Mouse (Mus musculus): ENCODE measurements at regions not wholly inside any gene's neighbourhood (a gene's known extent, or its start where the extent isn't known, plus 50 kb on each side); places are given as distances from the start of the nearest gene placed in this dataset.

DNA sequence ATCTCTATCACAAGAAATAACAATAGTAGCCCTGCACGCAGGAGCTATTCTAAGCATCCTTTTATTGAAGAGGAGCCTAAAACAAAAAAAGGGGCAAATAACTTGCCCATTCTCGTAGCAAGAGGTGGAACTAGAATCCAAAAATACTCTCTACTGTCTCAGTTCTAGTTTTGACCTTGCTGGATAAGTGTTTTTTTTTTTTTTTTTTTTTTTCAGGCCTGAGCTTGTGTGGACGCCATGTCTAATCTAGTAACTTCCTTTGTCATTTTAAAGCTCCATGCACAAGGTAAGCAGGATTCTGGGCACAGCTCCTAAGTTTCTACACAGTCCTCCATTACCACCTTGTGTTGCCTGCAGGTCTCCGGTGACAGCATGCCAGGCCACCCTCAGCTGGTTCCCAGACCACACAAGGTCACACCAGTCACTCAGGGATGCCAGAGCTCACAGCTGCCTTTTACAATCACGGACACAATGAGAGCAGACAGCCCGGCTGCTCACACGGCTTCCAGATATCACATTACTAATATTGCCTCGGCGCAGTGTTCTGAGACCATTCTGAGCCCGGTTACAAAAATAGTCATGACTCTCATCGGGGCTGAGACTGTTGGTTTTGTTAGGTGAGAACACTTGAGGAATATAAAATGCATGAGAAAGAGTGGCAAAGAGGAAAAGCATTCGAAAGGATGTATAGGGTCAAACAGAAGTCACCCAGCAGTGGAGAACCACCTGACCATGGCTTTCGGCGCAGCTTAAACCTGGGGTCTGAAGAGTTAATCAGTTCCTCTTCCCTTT, 124.7 kb upstream of the Tank start:
- DNase-seq (ENCODE audit: low spot score): no peak

DNA sequence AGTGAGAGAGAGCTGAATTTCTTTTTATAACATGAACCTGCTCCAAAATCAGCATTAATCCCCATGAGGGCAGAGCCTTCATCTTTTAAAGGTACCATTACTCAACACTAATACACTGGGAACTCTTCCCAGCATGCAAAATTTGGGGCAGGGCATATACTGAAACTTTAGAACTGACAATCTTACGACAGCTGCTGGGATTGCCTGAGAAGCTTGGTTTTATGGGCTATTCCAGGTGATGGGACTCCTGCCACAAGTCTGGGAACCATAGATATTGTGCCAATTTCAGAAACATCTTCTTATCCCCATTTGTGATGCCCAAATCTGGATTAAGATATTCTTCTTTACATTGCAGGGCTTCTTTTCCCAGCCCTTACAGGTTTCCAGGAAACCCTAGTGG, 125.8 kb upstream of the Tank start:
- DNase-seq (ENCODE audit: low spot score): no peak

GRCm38 (mm10) chr2:61450731-61451130, 127.7 kb upstream of the Tank start:
- DNase-seq (ENCODE audit: low spot score): no peak

GRCm38 (mm10) chr2:61436591-61436990, 141.8 kb upstream of the Tank start:
- no peak for DNase-seq (ENCODE audit: low spot score)

- DNase-seq (ENCODE audit: low spot score): no peak
Measured at GRCm38 (mm10) chr2:61407881-61408280, 170.5 kb upstream of the Tank start.

- DNase-seq (ENCODE audit: low spot score): no peak
Measured at GRCm38 (mm10) chr2:61406104-61406751, 172.2 kb upstream of the Tank start.

GRCm38 (mm10) chr2:61405261-61405660, 173.1 kb upstream of the Tank start:
- DNase-seq (ENCODE audit: low spot score): no peak

GRCm38 (mm10) chr2:61402588-61403487, 175.5 kb upstream of the Tank start:
- no peak for DNase-seq (ENCODE audit: low spot score)

- peak; percentile 14 for DNase-seq (ENCODE audit: low spot score)
Measured at GRCm38 (mm10) chr2:61401636-61402587, 176.5 kb upstream of the Tank start.

DNA sequence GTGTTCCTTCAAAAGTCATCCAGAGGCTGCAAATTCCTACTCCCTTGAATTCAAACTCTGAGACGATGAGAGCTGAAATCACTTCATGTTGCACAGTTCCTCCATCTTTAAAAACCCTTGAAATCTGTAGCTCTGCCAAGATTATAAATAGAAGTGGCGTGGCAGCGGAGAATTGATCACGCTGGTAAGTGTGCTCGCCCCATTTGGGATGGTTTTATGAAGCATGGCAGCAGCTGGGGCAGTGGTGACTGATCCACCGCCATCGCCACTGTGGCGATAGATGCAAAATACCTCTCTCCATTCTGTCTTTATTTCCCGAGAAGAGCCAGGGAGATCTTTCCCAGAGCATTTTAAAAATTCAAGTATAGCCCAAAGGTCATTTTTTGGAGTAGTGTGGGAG, 179.8 kb upstream of the Tank start:
- DNase-seq (ENCODE audit: low spot score): no peak

- DNase-seq (ENCODE audit: low spot score): no peak
Measured at GRCm38 (mm10) chr2:61389622-61390021, 188.8 kb upstream of the Tank start.

GRCm38 (mm10) chr2:61389207-61389606, 189.2 kb upstream of the Tank start:
- DNase-seq (ENCODE audit: low spot score): no peak

DNA sequence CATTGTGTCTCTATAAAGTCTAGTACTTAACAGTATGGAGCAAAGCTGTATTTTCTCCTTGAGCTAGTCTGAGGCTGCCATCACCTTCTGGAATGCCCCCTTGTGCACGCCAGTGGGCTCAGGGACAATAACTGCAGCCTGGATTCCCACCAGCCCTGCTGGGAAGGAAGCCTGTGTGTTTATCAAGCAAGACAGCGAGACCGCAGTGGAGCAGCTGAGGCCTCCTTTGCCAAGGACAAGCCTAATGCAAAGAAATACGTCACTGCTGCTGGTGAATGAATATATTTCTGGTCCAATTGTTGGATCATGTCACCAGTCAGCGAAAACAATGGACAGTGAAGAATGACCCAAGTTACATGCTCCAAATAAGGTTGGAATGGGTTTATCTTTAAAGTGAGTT, 190.8 kb upstream of the Tank start:
- DNase-seq (ENCODE audit: low spot score): no peak

- DNase-seq (ENCODE audit: low spot score): no peak
Measured at GRCm38 (mm10) chr2:61386966-61387365, 191.4 kb upstream of the Tank start.

DNA sequence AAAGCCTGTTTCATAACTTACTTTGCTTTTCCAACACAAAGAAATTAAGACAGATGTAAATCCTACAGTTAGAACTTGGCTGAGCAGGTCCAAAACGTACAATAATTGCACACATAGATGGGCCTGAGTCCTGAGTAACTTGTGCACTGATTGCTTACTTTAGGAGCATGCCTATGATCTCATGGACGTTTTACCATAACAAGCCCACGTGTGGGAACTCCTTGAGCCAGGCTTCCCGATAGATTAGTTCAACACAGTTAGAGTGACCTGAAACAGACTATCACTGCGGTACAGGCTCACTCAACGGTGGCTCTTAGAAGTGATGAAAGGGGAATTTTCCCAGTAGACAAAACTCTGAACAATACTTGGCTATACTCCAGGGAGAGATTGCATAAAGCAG, 193.9 kb upstream of the Tank start:
- DNase-seq (ENCODE audit: low spot score): no peak

DNA sequence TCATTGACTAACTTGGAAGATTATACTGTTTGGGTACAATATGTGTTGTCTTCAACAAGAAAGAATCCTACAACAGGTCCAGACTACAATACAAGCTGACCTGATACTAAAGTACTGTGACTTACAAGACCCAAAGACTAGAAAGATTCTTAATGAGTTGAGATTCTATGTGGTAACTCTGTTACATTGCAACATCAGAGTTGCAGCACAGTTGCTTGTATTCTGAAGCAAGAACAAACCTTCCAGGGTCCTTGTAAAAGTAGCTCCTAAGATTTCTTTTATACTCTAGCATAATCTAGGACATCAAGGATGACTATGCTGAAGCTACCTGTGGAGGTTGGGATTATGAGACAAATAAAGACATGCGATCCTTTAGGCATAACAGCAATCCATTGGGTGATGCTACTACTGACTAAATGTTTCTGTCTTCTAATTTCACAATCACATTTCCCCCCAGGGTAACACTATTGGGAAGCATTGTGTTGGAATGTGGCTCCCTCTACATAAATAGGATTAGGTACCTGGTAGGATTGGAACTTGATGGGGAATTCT, 194.6 kb upstream of the Tank start:
- no peak for DNase-seq (ENCODE audit: low spot score)

- DNase-seq (ENCODE audit: low spot score): no peak
Measured at GRCm38 (mm10) chr2:61379076-61379475, 199.3 kb upstream of the Tank start.

- DNase-seq (ENCODE audit: low spot score): no peak
Measured at GRCm38 (mm10) chr2:61378297-61378696, 200.1 kb upstream of the Tank start.

- no peak for DNase-seq (ENCODE audit: low spot score)
Measured at GRCm38 (mm10) chr2:61377756-61378155, 200.6 kb upstream of the Tank start.

DNA sequence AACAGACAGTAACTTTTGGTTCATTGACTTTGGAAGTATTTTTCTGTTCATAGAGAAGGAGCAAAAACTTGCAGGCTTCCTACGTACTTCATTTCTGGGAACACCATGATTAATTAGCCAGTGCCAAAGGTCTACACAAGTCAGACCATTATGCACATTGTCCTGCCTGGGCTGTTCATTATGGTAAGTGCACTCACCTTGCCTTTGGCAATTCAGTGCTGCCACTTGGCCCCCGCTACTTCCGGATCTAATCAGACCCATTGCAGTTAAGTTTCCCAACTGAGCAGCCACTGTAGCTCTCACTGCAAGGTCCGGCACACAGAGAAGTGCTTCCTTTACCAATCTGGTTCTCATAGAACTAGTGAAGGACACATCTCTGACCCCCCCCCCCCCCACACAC, 215.8 kb upstream of the Tank start:
- DNase-seq (ENCODE audit: low spot score): no peak

- DNase-seq (ENCODE audit: low spot score): no peak
Measured at GRCm38 (mm10) chr2:61361394-61361793, 217.0 kb upstream of the Tank start.
